Mouse (Mus musculus) gastrocnemius, postnatal 25 days (tissue): ENCODE measurements at regions not wholly inside any gene's neighbourhood (a gene's known extent, or its start where the extent isn't known, plus 50 kb on each side); places are given as distances from the start of the nearest gene placed in this dataset.

Source experiments
- DNase-seq: peaks from one replicate; pipeline ENCODE4 v3.0.0; 2022

GRCm38 (mm10) chr1:119305315-119305976, 116.6 kb downstream of the Inhbb start:
- no peak for DNase-seq

- DNase-seq: no peak
Observed at GRCm38 (mm10) chr1:119304470-119304980, 117.5 kb downstream of the Inhbb start.

- no peak for DNase-seq
Observed at GRCm38 (mm10) chr1:119302349-119302995, 119.6 kb downstream of the Inhbb start.

- DNase-seq: no peak
Observed at GRCm38 (mm10) chr1:119301931-119302330, 120.1 kb downstream of the Inhbb start.

- DNase-seq: no peak
Observed at GRCm38 (mm10) chr1:119301258-119301657, 120.8 kb downstream of the Inhbb start.

GRCm38 (mm10) chr1:119299842-119300752, 122.0 kb downstream of the Inhbb start:
- DNase-seq: no peak

- DNase-seq: no peak
Observed at GRCm38 (mm10) chr1:119298696-119299230, 123.3 kb downstream of the Inhbb start.

- no peak for DNase-seq
Observed at GRCm38 (mm10) chr1:119295121-119295520, 126.9 kb downstream of the Inhbb start.

- no peak for DNase-seq
Observed at GRCm38 (mm10) chr1:119293839-119294238, 128.2 kb downstream of the Inhbb start.

- DNase-seq: peak; percentile 24
Observed at GRCm38 (mm10) chr1:119292216-119292615, 129.8 kb downstream of the Inhbb start.

- DNase-seq: no peak
Observed at GRCm38 (mm10) chr1:119290165-119290916, 131.7 kb downstream of the Inhbb start.

GRCm38 (mm10) chr1:119289516-119290164, 132.4 kb downstream of the Inhbb start:
- DNase-seq: no peak

GRCm38 (mm10) chr1:119282416-119282815, 139.6 kb downstream of the Inhbb start:
- no peak for DNase-seq

- DNase-seq: no peak
Observed at GRCm38 (mm10) chr1:119279261-119279660, 142.8 kb downstream of the Inhbb start.

GRCm38 (mm10) chr1:119278528-119279201, 143.4 kb downstream of the Inhbb start:
- no peak for DNase-seq

- DNase-seq: no peak
Observed at GRCm38 (mm10) chr1:119277990-119278389, 144.1 kb downstream of the Inhbb start.

- DNase-seq: no peak
Observed at GRCm38 (mm10) chr1:119266013-119266412, 156.0 kb downstream of the Inhbb start.

GRCm38 (mm10) chr1:119265192-119265891, 156.7 kb downstream of the Inhbb start:
- no peak for DNase-seq

GRCm38 (mm10) chr1:119259455-119259854, 162.6 kb downstream of the Inhbb start:
- peak; percentile 18 for DNase-seq

- peak; percentile 72 for DNase-seq
Observed at GRCm38 (mm10) chr1:119256769-119257168, 165.3 kb downstream of the Inhbb start.
